Comparison of ENCODE assay signal across 1 mouse cellular context in the genomic region with DNA sequence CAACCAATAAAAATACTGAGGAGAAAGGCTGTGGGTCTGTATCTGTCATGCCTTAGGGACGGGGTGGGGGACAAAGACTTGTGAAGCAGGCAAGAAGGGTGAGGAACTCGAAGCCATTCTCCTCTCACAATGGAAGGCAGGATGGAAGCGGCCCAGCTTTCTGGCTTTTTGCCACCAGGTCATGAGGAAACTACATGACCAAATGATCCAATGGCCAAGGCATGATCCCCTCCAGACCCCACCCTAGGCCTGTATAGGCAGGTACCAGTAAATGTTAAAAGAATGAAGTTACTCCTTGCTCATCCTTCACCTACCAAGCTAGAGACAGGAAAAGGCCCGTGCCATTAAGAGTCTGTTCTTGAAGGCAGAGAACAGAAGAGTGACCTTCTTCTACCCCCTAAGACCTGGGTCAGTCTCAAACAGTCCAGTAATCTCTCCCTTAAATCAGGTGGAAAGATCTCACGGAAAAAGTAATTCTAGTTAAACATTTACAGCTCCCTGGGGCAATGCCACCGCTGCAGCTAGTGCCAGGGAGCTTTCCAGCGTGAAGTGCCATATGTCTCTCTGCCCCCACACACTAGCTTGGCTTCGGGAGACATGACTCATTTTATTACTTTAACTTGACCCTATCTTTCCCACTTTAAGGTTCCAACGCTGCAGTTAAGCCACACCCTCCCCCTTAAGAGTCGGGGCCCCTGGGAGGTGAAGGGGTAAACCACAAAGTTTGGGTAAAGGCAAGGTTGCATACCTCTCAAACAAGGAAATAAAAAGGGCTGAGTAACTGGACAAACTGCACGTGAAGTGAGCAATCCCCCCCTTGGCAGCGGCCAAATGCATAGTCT.
A peak's percentile ranks its signal among the peaks of the same experiment; 100 is the strongest.
TF ChIP-seq lines count a peak whose summit lies in the region.

No protein-coding gene starts in this region.

TF ChIP-seq in MEL, 35 proteins besides CTCF, POLR2A, EP300 and RAD21:
- TF ChIP-seq USF2 (IDR thresholded peaks at IDR 0.05; ENCODE audit: borderline replicate concordance in 1 of 2, insufficient read depth in 1 of 2, low read depth in 1 of 2, low read length in 2 of 2) (no peak), ZNF384 (IDR thresholded peaks at IDR 0.05; ENCODE audit: low read depth, low read length) (no peak), GATA1 (IDR thresholded peaks at IDR 0.05; ENCODE audit: low read depth, low read length) (0 out of 2 replicates have a peak, but pooled peaks have one; percentile 6), TAL1 (IDR thresholded peaks at IDR 0.05; ENCODE audit: low read length) (no peak), GABPA (IDR thresholded peaks at IDR 0.05; ENCODE audit: low read depth, low read length) (no peak), TBP (IDR thresholded peaks at IDR 0.05; ENCODE audit: low read depth, low read length) (peak; percentile 76), MYB (IDR thresholded peaks at IDR 0.05; ENCODE audit: low read depth, low read length) (no peak), BHLHE40 (IDR thresholded peaks at IDR 0.05; ENCODE audit: borderline replicate concordance, low read depth, low read length) (peak; percentile 46; the same call in 1 of the 2 replicates), MAX (IDR thresholded peaks at IDR 0.05; ENCODE audit: low read length) (0 out of 2 replicates have a peak, but pooled peaks have one; percentile 10), CHD2 (IDR thresholded peaks at IDR 0.05; ENCODE audit: low read length) (no peak), MXI1 (IDR thresholded peaks at IDR 0.05; ENCODE audit: low read depth, low read length) (0 out of 2 replicates have a peak, but pooled peaks have one; percentile 0), MAFK (IDR thresholded peaks at IDR 0.05; ENCODE audit: borderline replicate concordance, low read depth, low read length) (no peak), NELFE (IDR thresholded peaks at IDR 0.05; ENCODE audit: low read depth, low read length) (peak; percentile 35; the same call in 1 of the 2 replicates)
TF ChIP-seq in MEL: peak in this region for 6.
